ENCODE assay signal across 8 mouse cellular contexts in genomic region chr4:152476427-152477023, GRCm38 (mm10). TPM values are rescaled to one million over a fixed set of nuclear protein-coding genes. Genes with fewer than 3 reads are reported as not detected.
A peak's percentile ranks its signal among the peaks of the same experiment; 100 is the strongest.
DNase-seq lines count a peak whose midpoint lies in the region; ATAC-seq and TF ChIP-seq lines count a peak whose summit lies in the region.

Gene Nphp4 (plus strand): TSS chr4:152476706.

- peak within 1 kb of the TSS; percentile 68 for H3K4me3 ChIP-seq in ES-Bruce4 (ENCODE audit: low read depth, low read length)
- H3K4me3 ChIP-seq in intestine, embryonic 16.5 days (ENCODE audit: low read length): peak within 1 kb of the TSS; percentile 80

- no peak for TF ChIP-seq POLR2A in ES-Bruce4 (IDR thresholded peaks at IDR 0.05; ENCODE audit: insufficient read depth, low read length)

- H3K4me1 ChIP-seq in ES-Bruce4 (ENCODE audit: control insufficient read depth, insufficient read depth, low read length): no peaks in the 10 kb centered on the region
- peaks cover 13% of the 10 kb centered on the region for H3K4me1 ChIP-seq in intestine, embryonic 16.5 days (ENCODE audit: control insufficient read depth, insufficient read depth, low read length)

- peak within 1 kb of the TSS; percentile 88 for H3K4me2 ChIP-seq in intestine, embryonic 16.5 days (ENCODE audit: low read depth, low read length)

- H3K27ac ChIP-seq in ES-Bruce4 (ENCODE audit: insufficient read depth, low read length): no peak within 1 kb of the TSS
- no peak within 1 kb of the TSS for H3K27ac ChIP-seq in intestine, embryonic 16.5 days (ENCODE audit: low read length)

- no peaks in the 10 kb centered on the region for H3K27me3 ChIP-seq in ES-Bruce4 (ENCODE audit: control insufficient read depth, insufficient read depth, low read length, poor library complexity, severe bottlenecking)
- H3K27me3 ChIP-seq in intestine, embryonic 16.5 days (replicated peaks; ENCODE audit: control insufficient read depth, insufficient read depth, low read length): peaks cover 12% of the 10 kb centered on the region

- TF ChIP-seq EP300 in ES-Bruce4 (IDR thresholded peaks at IDR 0.05; ENCODE audit: insufficient read depth, low read depth, low read length): no peak

- DNase-seq in kidney, adult 9 months: peak; percentile 16
- DNase-seq in kidney, adult 11 months: no peak
- peak; percentile 44 to 55 for DNase-seq in cerebellum, postnatal 25 days
- no peak for DNase-seq in urinary bladder, adult 2 months (ENCODE audit: low spot score)
- DNase-seq in ovary, postnatal 36 days (ENCODE audit: low spot score): no peak

- WGBS in intestine, embryonic 16.5 days: 2% methylated on average over 18 of the region's 18 CpGs

- no peak for TF ChIP-seq CTCF in ES-Bruce4 (IDR thresholded peaks at IDR 0.05; ENCODE audit: low read depth, low read length)

- H3K9ac ChIP-seq in ES-Bruce4 (ENCODE audit: low read depth, poor library complexity, severe bottlenecking): peak within 1 kb of the TSS; percentile 55
- peak within 1 kb of the TSS; percentile 75 for H3K9ac ChIP-seq in intestine, embryonic 16.5 days (ENCODE audit: low read depth, low read length)

- no peaks in the 10 kb centered on the region for H3K36me3 ChIP-seq in ES-Bruce4 (ENCODE audit: control insufficient read depth, insufficient read depth, low read length, poor library complexity, severe bottlenecking)
- no peaks in the 10 kb centered on the region for H3K36me3 ChIP-seq in intestine, embryonic 16.5 days (ENCODE audit: control insufficient read depth, insufficient read depth, low read length)

- H3K9me3 ChIP-seq in ES-Bruce4 (replicated peaks; ENCODE audit: control insufficient read depth, insufficient read depth, low read length, poor library complexity, severe bottlenecking): no peaks in the 10 kb centered on the region
- peaks cover 11% of the 10 kb centered on the region; the same call in 1 of the 2 replicates for H3K9me3 ChIP-seq in intestine, embryonic 16.5 days (ENCODE audit: control insufficient read depth, low read length)

- ATAC-seq in intestine, embryonic 16.5 days: no peak
- 0 out of 2 replicates have a peak, but pooled peaks have one; percentile 16 for ATAC-seq in megakaryocyte, adult 5-6 weeks (ENCODE audit: poor library complexity, severe bottlenecking)

RNA-seq across cellular contexts. Expression of gene Nphp4, which starts in this region (rescaled TPM):
- polyA plus RNA-seq in ES-Bruce4 (2011; ENCODE audit: insufficient read depth, insufficient read length, low read depth, missing spikeins): 4.8 and 5.2 TPM in 2 replicates
- 1.4 and 1.7 TPM in 2 replicates for polyA plus RNA-seq in intestine, embryonic 16.5 days (2015; fragmentation: Nextera tagmentation; extraction: Ambion mirVana)
- 0.27 and 0.91 TPM in 2 replicates for total RNA-seq in megakaryocyte, adult 5-6 weeks (2015)
- 0.18 TPM in 1 of 2 replicates, not detected in the other for total RNA-seq in megakaryocyte, adult 5-6 weeks (2017)
- 1.2 and 1.6 TPM in 2 replicates for polyA plus RNA-seq in urinary bladder, adult 2 months (2012; rRNA removed)

Comparison
In these comparisons a context has a peak if more than half of its experiments do, and no peak if none do; other contexts are left out.
1. DNase-seq: peak in kidney, adult 9 months (single experiment) and cerebellum, postnatal 25 days (2 of 2); none in kidney, adult 11 months (single experiment), urinary bladder, adult 2 months (single experiment) and ovary, postnatal 36 days (single experiment).
2. Peak in ATAC-seq in megakaryocyte, adult 5-6 weeks; RNA of the gene not detected or under 1 TPM.